Mouse (Mus musculus): ENCODE measurements around the gene Mbd6.

Mbd6 gene

DNA sequence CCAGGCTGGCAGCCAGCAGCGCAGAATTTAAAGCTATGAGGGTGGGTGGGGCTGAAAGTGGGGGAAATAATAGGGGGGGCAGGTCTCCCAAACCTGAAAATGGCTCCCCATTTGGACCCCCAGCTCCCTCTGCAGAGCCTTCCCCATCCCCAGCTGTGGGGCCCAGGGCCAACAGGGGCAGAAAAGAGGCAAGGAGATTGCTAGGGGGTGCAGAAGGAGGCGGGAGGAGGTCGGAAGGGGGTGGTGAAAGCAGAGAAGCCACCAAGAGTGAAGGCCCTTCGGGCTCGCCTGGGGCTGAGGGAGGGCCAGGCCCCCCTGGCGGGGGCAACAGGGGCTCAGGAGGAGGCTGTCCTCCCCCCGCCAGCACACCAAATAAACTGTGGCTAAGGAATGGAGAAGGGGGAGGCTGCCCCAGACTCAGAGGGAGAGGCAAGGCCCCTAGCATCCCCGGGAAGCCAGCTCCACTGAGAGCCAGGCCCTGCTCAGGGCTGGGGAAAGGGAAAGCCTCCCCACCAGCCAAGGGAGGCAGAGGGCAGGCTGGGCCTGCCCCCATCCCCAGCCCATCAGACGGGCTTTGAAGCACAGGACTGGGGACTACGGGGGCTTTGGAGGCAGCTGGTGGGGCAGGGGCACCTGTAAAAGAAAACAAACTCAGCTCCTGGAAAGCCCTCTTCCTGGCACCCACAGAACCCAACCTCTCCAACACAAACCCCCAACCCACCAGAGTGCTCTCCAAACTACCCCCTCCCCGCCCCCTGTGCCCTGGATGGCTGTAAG lies 3.9 kb downstream of the Mbd6 start:
- no peak for TF ChIP-seq GATA4 (IDR thresholded peaks at IDR 0.05; ENCODE audit: insufficient replicate concordance, low read length)

DNA sequence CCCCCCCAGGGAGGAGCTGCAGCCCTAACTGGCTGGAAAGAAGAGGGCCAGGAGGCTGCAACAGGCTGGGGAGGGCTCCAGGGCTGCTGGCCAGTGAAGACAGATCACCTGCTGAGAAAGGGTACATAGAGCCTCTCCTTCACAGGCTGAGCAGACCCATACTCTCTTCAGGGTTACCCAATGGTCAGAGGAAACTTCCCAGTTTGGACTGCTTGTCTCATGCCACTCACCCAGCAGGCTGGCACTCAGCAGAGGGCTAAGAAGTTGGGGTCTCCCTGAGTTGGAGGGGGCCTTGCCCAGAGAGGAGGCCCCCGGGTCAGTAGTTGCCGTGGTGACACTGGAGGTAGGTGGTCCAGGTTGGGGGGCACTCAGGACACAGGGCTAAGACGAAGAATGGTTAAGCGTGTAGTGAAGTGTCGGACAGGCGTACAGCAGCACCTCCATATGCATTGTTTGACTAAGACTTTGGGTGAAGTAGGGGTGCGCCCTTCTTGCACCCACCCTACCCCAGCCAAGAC lies 4.7 kb downstream of the Mbd6 start:
- no peak for TF ChIP-seq GATA4 (IDR thresholded peaks at IDR 0.05; ENCODE audit: insufficient replicate concordance, low read length)

DNA sequence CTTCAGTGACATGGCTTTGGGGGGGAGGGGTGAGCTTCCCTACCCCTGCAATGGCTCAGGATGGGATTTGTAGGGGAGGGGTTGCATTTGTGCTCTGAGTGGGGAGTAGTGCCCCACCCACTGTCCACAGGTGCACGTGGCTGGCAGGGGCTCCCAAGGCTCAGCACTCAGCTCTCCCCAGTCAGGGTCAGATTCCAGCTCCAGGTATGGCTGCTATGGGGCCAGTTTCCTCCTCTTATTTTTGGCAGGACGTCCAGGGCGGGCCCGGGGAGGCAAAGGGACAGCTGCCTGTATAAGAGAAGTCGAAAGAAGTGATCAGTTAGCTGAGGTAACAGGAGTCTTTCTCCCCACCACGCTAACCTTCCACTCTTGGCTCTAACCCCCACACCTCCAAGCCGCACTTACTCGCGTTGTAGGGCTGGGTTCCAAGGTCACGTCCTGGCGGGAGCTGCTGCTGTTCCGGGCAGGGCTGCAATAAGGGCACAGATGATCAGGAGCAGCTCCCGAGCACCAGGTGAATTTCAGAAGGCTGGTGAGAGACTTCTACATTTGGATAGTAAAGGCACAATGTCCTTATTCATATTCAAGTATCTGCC lies 6.1 kb downstream of the Mbd6 start:
- TF ChIP-seq GATA4 (IDR thresholded peaks at IDR 0.05; ENCODE audit: insufficient replicate concordance, low read length): no peak

GRCm38 (mm10) chr10:127281316-127281715 lies 7.5 kb downstream of the Mbd6 start:
- no peak for TF ChIP-seq GATA4 (IDR thresholded peaks at IDR 0.05; ENCODE audit: insufficient replicate concordance, low read length)

DNA sequence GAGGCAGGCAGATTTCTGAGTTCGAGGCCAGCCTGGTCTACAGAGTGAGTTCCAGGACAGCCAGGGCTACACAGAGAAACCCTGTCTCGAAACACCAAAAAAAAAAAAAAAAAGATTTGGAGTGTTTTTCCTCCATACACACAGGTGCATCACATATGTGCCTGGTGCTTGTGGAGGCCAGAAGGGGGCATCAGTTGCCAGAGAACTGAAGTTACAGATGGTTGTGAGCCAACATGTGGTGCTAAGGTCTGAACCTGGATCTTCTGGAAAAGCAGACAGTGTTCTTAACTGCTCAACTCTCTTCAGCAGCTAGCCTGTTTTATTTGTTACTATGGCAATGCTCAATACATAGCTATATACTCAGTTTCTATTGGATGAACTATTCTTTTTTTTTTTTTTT lies 9.1 kb downstream of the Mbd6 start:
- TF ChIP-seq GATA4 (IDR thresholded peaks at IDR 0.05; ENCODE audit: insufficient replicate concordance, low read length): no peak

GRCm38 (mm10) chr10:127274261-127275022 lies 14.4 kb downstream of the Mbd6 start:
- no peak for TF ChIP-seq GATA4 (IDR thresholded peaks at IDR 0.05; ENCODE audit: insufficient replicate concordance, low read length)

GRCm38 (mm10) chr10:127272371-127272770 lies 16.4 kb downstream of the Mbd6 start:
- TF ChIP-seq GATA4 (IDR thresholded peaks at IDR 0.05; ENCODE audit: insufficient replicate concordance, low read length): no peak

DNA sequence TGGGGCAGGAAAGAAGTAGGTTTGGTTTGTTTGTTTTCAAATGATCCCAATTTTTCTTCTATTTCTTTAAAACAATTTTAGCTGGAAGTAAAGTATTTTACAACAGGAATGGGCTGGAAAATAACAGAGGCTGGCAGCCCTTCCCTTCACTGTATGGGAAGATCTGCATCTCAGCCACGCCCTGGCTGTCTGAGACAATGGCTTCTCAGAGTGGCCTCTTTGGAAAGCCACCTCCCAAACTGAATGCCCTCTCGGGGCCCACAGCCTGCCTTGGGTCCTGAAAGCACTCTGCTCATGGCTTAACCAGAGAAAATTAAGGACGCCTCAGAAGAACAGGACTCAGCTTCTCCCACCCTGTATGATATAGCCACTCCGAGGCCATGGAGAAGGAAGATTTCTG lies 18.9 kb downstream of the Mbd6 start:
- no peak for TF ChIP-seq GATA4 (IDR thresholded peaks at IDR 0.05; ENCODE audit: insufficient replicate concordance, low read length)

GRCm38 (mm10) chr10:127269036-127269435 lies 19.8 kb downstream of the Mbd6 start:
- no peak for TF ChIP-seq GATA4 (IDR thresholded peaks at IDR 0.05; ENCODE audit: insufficient replicate concordance, low read length)

DNA sequence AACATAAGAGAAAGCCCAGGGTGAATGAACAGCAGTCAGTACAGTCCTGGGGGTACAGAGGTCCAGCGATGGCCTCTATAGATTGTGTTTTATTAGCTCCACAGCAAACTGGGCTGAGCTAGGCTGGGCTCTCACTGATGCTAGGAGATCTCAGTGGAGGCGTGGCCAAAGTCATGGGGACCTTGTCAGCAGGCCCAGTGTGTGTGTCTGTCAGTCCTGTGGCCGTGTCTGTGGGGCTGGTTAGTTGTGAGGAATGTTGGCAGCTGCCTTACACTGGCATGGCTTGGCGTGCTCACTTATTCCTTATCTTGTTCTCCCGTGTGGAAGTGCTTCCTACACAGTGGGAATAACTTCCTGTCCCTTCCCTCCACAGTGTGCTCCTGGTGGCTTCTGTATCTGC lies 20.4 kb downstream of the Mbd6 start:
- TF ChIP-seq GATA4 (IDR thresholded peaks at IDR 0.05; ENCODE audit: insufficient replicate concordance, low read length): no peak

GRCm38 (mm10) chr10:127267318-127267717 lies 21.5 kb downstream of the Mbd6 start:
- no peak for TF ChIP-seq GATA4 (IDR thresholded peaks at IDR 0.05; ENCODE audit: insufficient replicate concordance, low read length)

- peak; percentile 84; the same call in 1 of the 2 replicates for TF ChIP-seq GATA4 (IDR thresholded peaks at IDR 0.05; ENCODE audit: insufficient replicate concordance, low read length)
These were observed 22.4 kb downstream of the Mbd6 start, which contains the start of gene Dctn2 for GRCm38 (mm10) chr10:127266112-127267091. Gene Dctn2, plus strand, starts transcription at chr10:127266368.

DNA sequence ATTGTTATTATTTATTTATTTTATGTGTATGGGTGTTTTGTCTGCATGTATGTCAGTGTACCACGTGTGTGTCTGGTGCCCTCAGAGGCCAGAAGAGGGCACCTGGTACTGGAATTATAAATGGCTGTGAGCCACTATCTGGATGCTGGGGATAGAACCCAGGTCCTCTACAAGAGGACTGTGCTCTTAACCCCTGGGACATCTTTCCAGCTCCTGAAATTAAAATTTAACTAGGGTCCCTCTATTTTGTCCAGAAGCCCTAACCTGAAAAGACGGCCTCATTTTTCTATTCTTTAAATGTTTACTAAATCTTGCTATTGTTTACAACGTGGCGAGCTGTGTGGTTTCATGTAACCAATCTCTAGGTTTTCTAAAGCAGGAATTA lies 23.1 kb downstream of the Mbd6 start:
- TF ChIP-seq GATA4 (IDR thresholded peaks at IDR 0.05; ENCODE audit: insufficient replicate concordance, low read length): no peak

GRCm38 (mm10) chr10:127264971-127265370 lies 23.8 kb downstream of the Mbd6 start:
- no peak for TF ChIP-seq GATA4 (IDR thresholded peaks at IDR 0.05; ENCODE audit: insufficient replicate concordance, low read length)

GRCm38 (mm10) chr10:127264336-127264735 lies 24.5 kb downstream of the Mbd6 start:
- no peak for TF ChIP-seq GATA4 (IDR thresholded peaks at IDR 0.05; ENCODE audit: insufficient replicate concordance, low read length)
